Mouse (Mus musculus): Measurements from ENCODE around the gene AC161166.1. TPM values are rescaled to one million over a fixed set of nuclear protein-coding genes. Genes with fewer than 3 reads are reported as not detected.

Gene AC161166.1
- polyA plus RNA-seq, 1 experiment from 2014 or later = 0.59 TPM

- peaks cover 29% of the 10 kb centered on the region for H3K4me1 ChIP-seq (ENCODE audit: control insufficient read depth, insufficient read depth, low read length)
- H3K36me3 ChIP-seq (ENCODE audit: control insufficient read depth, insufficient read depth, low read length) = no peaks in the 10 kb centered on the region
- H3K27me3 ChIP-seq (ENCODE audit: control insufficient read depth, insufficient read depth, low read length) = peaks cover 7% of the 10 kb centered on the region
- peak overlapping the region; percentile 95 for H3K4me2 ChIP-seq
- peak overlapping the region; percentile 84 for H3K4me3 ChIP-seq (ENCODE audit: low read depth, low read length)
- 2% methylated on average over 23 of the region's 38 CpGs for WGBS
- DNase-seq (ENCODE audit: low spot score, missing footprints) = peak; percentile 90
- peak; percentile 54; the same call in 1 of the 2 replicates for ATAC-seq (ENCODE audit: low FRiP score)
- H3K27ac ChIP-seq (ENCODE audit: low read depth, low read length) = no peak overlapping the region; the same call in 1 of the 2 replicates
- H3K9me3 ChIP-seq (ENCODE audit: control insufficient read depth, low read length) = no peaks in the 10 kb centered on the region
- peak overlapping the region; percentile 90 for H3K9ac ChIP-seq (ENCODE audit: low read length)
Observed at GRCm38 (mm10) chr7:24482208-24483020, 29.8 kb downstream of the AC161166.1 start.

GRCm38 (mm10) chr7:24481474-24482207 is 30.6 kb downstream of the AC161166.1 start, which contains the start of gene Cadm4:
Gene Cadm4, plus strand, starts transcription at chr7:24482023.
- DNase-seq (ENCODE audit: low spot score, missing footprints) (peak; percentile 100), ATAC-seq (ENCODE audit: low FRiP score) (peak; percentile 88)
- peaks cover 22% of the 10 kb centered on the region for H3K4me1 ChIP-seq (ENCODE audit: control insufficient read depth, insufficient read depth, low read length)
- WGBS = under 1% methylated on average over 67 of the region's 83 CpGs
- H3K9me3 ChIP-seq (ENCODE audit: control insufficient read depth, low read length) = no peaks in the 10 kb centered on the region
- H3K4me3 ChIP-seq (ENCODE audit: low read depth, low read length) = peak within 1 kb of the TSS; percentile 84
- H3K27me3 ChIP-seq (ENCODE audit: control insufficient read depth, insufficient read depth, low read length) = peaks cover 7% of the 10 kb centered on the region
- H3K36me3 ChIP-seq (ENCODE audit: control insufficient read depth, insufficient read depth, low read length) = no peaks in the 10 kb centered on the region
- H3K27ac ChIP-seq (ENCODE audit: low read depth, low read length) = no peak within 1 kb of the TSS; the same call in 1 of the 2 replicates
- H3K9ac ChIP-seq (ENCODE audit: low read length) = peak within 1 kb of the TSS; percentile 90
- peak within 1 kb of the TSS; percentile 95 for H3K4me2 ChIP-seq

GRCm38 (mm10) chr7:24480986-24481473 is 31.2 kb downstream of the AC161166.1 start:
- no peak overlapping the region for H3K27ac ChIP-seq (ENCODE audit: low read depth, low read length)
- DNase-seq (ENCODE audit: low spot score, missing footprints) (peak; percentile 90), ATAC-seq (ENCODE audit: low FRiP score) (peak; percentile 41)
- peaks cover 7% of the 10 kb centered on the region for H3K27me3 ChIP-seq (ENCODE audit: control insufficient read depth, insufficient read depth, low read length)
- peak overlapping the region; percentile 84 for H3K4me3 ChIP-seq (ENCODE audit: low read depth, low read length)
- peak overlapping the region; percentile 95 for H3K4me2 ChIP-seq
- peak overlapping the region; percentile 90 for H3K9ac ChIP-seq (ENCODE audit: low read length)
- no peaks in the 10 kb centered on the region for H3K36me3 ChIP-seq (ENCODE audit: control insufficient read depth, insufficient read depth, low read length)
- H3K4me1 ChIP-seq (ENCODE audit: control insufficient read depth, insufficient read depth, low read length) = peaks cover 16% of the 10 kb centered on the region
- no peaks in the 10 kb centered on the region for H3K9me3 ChIP-seq (ENCODE audit: control insufficient read depth, low read length)
- 12% methylated on average over 14 of the region's 14 CpGs for WGBS

- ATAC-seq (ENCODE audit: low FRiP score) (no peak), DNase-seq (ENCODE audit: low spot score, missing footprints) (peak; percentile 79)
- no peaks in the 10 kb centered on the region for H3K9me3 ChIP-seq (ENCODE audit: control insufficient read depth, low read length)
- H3K36me3 ChIP-seq (ENCODE audit: control insufficient read depth, insufficient read depth, low read length) = no peaks in the 10 kb centered on the region
- H3K4me1 ChIP-seq (ENCODE audit: control insufficient read depth, insufficient read depth, low read length) = peaks cover 15% of the 10 kb centered on the region
- H3K27ac ChIP-seq (ENCODE audit: low read depth, low read length) = no peak overlapping the region
- H3K27me3 ChIP-seq (ENCODE audit: control insufficient read depth, insufficient read depth, low read length) = peaks cover 7% of the 10 kb centered on the region
- H3K4me3 ChIP-seq (ENCODE audit: low read depth, low read length) = no peak overlapping the region
- H3K9ac ChIP-seq (ENCODE audit: low read length) = no peak overlapping the region
- WGBS = 61% methylated on average over 18 of the region's 18 CpGs
- H3K4me2 ChIP-seq = no peak overlapping the region
Observed at GRCm38 (mm10) chr7:24480121-24480941, 31.9 kb downstream of the AC161166.1 start.

- no peak overlapping the region for H3K4me3 ChIP-seq (ENCODE audit: low read depth, low read length)
- 100% methylated on average over 2 of the region's 2 CpGs for WGBS
- H3K36me3 ChIP-seq (ENCODE audit: control insufficient read depth, insufficient read depth, low read length) = no peaks in the 10 kb centered on the region
- DNase-seq (ENCODE audit: low spot score, missing footprints) (peak; percentile 44), ATAC-seq (ENCODE audit: low FRiP score) (no peak)
- H3K4me2 ChIP-seq = no peak overlapping the region
- H3K9ac ChIP-seq (ENCODE audit: low read length) = no peak overlapping the region
- peaks cover 7% of the 10 kb centered on the region for H3K27me3 ChIP-seq (ENCODE audit: control insufficient read depth, insufficient read depth, low read length)
- peaks cover 15% of the 10 kb centered on the region for H3K4me1 ChIP-seq (ENCODE audit: control insufficient read depth, insufficient read depth, low read length)
- H3K9me3 ChIP-seq (ENCODE audit: control insufficient read depth, low read length) = no peaks in the 10 kb centered on the region
- no peak overlapping the region for H3K27ac ChIP-seq (ENCODE audit: low read depth, low read length)
Observed at GRCm38 (mm10) chr7:24479685-24480084, 32.6 kb downstream of the AC161166.1 start.

- H3K4me2 ChIP-seq = no peak overlapping the region
- DNase-seq (ENCODE audit: low spot score, missing footprints) (peak; percentile 54), ATAC-seq (ENCODE audit: low FRiP score) (no peak)
- peaks cover 7% of the 10 kb centered on the region for H3K27me3 ChIP-seq (ENCODE audit: control insufficient read depth, insufficient read depth, low read length)
- H3K4me3 ChIP-seq (ENCODE audit: low read depth, low read length) = no peak overlapping the region
- H3K4me1 ChIP-seq (ENCODE audit: control insufficient read depth, insufficient read depth, low read length) = peaks cover 12% of the 10 kb centered on the region
- H3K9ac ChIP-seq (ENCODE audit: low read length) = no peak overlapping the region
- WGBS = 88% methylated on average over 5 of the region's 5 CpGs
- no peaks in the 10 kb centered on the region for H3K9me3 ChIP-seq (ENCODE audit: control insufficient read depth, low read length)
- H3K27ac ChIP-seq (ENCODE audit: low read depth, low read length) = no peak overlapping the region
- H3K36me3 ChIP-seq (ENCODE audit: control insufficient read depth, insufficient read depth, low read length) = no peaks in the 10 kb centered on the region
Observed at GRCm38 (mm10) chr7:24478911-24479310, 33.3 kb downstream of the AC161166.1 start.

GRCm38 (mm10) chr7:24476856-24477255 is 35.4 kb downstream of the AC161166.1 start:
- H3K4me2 ChIP-seq = no peak overlapping the region
- H3K4me3 ChIP-seq (ENCODE audit: low read depth, low read length) = no peak overlapping the region
- WGBS = 81% methylated on average over 7 of the region's 7 CpGs
- DNase-seq (ENCODE audit: low spot score, missing footprints) (no peak), ATAC-seq (ENCODE audit: low FRiP score) (no peak)
- H3K27me3 ChIP-seq (ENCODE audit: control insufficient read depth, insufficient read depth, low read length) = peaks cover 7% of the 10 kb centered on the region
- peaks cover 5% of the 10 kb centered on the region for H3K4me1 ChIP-seq (ENCODE audit: control insufficient read depth, insufficient read depth, low read length)
- no peak overlapping the region for H3K9ac ChIP-seq (ENCODE audit: low read length)
- H3K9me3 ChIP-seq (ENCODE audit: control insufficient read depth, low read length) = no peaks in the 10 kb centered on the region
- H3K27ac ChIP-seq (ENCODE audit: low read depth, low read length) = no peak overlapping the region
- H3K36me3 ChIP-seq (ENCODE audit: control insufficient read depth, insufficient read depth, low read length) = no peaks in the 10 kb centered on the region

- Histone ChIP-seq H3K9ac (ENCODE audit: low read length) (no peak overlapping the region), H3K4me2 (no peak overlapping the region), H3K4me1 (ENCODE audit: control insufficient read depth, insufficient read depth, low read length) (peaks cover 3% of the 10 kb centered on the region), H3K27ac (ENCODE audit: low read depth, low read length) (no peak overlapping the region), H3K4me3 (ENCODE audit: low read depth, low read length) (no peak overlapping the region), H3K36me3 (ENCODE audit: control insufficient read depth, insufficient read depth, low read length) (no peaks in the 10 kb centered on the region), H3K9me3 (ENCODE audit: control insufficient read depth, low read length) (no peaks in the 10 kb centered on the region), H3K27me3 (ENCODE audit: control insufficient read depth, insufficient read depth, low read length) (peaks cover 7% of the 10 kb centered on the region)
- no peak for ATAC-seq (ENCODE audit: low FRiP score)
- DNase-seq (ENCODE audit: low spot score, missing footprints) = peak; percentile 65
- 84% methylated on average over 8 of the region's 8 CpGs for WGBS
Observed at GRCm38 (mm10) chr7:24476338-24476737, 35.9 kb downstream of the AC161166.1 start.

All from midbrain, embryonic 11.5 days (tissue).